Mouse (Mus musculus): ENCODE results near the gene Ucn.

The Ucn gene

DNA sequence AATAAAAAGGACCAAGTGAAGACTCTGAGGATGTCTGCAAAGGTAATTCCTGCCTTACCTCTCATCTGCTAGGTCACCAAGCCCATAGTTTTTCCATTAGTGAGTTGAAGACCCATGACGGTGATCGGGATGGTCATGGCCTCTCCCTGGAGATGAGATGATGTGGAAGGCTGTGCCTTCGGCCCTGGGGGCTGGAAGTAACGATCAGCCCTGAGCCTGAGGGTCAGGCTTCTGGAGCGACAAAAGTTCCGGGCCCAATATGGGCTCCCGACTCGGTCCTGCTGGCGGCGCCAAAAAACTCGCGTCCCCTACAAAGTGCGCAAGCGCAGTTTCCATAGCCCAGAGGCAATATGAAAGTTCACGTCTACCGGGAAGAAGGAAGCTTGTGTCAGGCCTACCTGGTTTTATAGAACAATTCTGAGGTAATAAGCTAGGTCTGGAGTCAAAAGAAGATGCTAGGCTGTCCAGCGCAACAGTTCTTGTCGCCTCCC, 30.6 kb downstream of the Ucn start, which contains the start of gene Slc30a3:
TSS of gene Slc30a3 (minus strand) at position 238 of the 491 bp plus-strand sequence.
- no peak for DNase-seq (ENCODE audit: low spot score)

GRCm38 (mm10) chr5:31105814-31106335, 32.8 kb downstream of the Ucn start, which contains the start of gene Dnajc5g:
Gene Dnajc5g, plus strand, starts transcription at chr5:31106285.
- no peak for DNase-seq (ENCODE audit: low spot score)

DNA sequence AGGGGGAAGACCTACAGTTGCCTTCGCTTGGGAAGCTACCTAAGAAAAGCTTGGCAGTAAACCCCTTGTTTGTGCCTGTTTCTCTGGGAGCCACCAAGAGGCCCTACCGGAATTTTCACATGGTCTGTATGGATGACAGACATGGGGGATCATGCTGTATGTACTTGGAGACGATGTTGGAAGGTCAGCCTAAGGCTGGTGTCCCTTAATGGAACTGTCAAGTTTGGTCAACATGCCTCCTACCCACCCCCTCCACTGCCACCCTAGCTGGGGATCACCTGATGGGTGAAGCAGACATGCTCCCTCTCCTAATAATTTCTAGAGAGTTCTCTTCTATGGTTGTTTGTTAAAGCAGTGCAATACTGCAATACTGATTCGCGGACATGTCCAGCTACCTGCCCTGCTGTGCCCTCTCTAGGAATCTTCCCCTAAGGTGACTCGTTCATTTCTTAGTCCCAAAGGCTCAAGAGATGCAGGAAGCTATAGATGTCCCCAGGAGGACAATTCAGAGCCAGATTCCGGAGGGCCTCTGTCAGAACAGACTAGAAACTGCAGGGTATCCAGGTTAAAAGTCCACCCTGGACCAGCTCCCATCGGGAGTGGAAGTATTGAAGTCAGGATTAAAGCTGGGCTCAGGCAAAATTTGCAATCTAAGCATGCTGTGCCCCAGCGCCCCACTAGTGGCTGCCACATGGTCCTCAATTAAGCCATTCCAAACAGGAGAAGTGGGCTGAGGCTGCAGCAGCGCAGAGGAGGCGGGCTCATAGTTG, 42.7 kb downstream of the Ucn start:
- no peak for DNase-seq (ENCODE audit: low spot score)

DNA sequence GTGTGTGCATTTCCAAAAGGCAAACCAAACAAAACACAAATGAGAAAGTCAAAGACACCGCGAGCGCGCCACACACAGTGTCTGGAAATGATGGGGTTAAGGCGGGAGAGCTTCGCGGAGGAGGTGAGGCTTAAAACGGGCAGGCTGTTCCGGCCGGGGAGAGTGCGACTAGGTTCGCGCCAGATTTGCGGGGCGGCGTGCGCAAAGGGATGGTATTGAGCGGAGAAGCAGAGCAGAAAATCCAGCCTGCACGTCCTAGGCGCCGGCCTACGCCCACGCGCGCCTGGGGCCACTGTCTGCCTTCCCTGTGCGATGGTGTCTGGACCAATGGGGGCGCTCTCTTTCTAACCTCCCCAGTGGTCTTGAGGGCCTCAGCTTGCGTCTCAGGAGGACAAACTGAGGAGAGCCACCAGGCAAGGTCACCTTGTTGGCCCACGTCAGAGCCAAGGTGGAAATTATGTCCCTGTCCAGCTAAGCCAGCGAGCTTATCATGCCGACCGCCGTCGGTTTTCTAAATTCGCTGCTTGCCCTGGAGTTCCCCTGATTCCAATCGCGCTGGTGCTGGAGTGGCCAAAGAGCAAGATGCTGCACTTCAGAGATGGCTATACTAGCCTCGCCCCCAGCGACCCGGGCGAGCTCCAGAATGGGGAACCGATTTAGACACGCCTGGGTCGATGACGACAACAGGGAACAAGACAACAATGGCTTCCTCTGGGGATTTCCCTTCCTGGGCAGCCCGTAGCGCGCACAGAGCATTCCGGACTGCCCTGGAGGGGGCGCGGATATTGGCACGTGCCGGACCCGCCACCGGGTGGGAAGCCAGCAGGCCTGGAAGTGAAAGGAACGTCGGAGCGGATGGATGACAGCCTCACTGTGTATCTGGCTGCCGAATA, 43.6 kb downstream of the Ucn start:
- DNase-seq (ENCODE audit: low spot score) = no peak

GRCm38 (mm10) chr5:31094100-31094798, 44.4 kb downstream of the Ucn start:
- no peak for DNase-seq (ENCODE audit: low spot score)

DNA sequence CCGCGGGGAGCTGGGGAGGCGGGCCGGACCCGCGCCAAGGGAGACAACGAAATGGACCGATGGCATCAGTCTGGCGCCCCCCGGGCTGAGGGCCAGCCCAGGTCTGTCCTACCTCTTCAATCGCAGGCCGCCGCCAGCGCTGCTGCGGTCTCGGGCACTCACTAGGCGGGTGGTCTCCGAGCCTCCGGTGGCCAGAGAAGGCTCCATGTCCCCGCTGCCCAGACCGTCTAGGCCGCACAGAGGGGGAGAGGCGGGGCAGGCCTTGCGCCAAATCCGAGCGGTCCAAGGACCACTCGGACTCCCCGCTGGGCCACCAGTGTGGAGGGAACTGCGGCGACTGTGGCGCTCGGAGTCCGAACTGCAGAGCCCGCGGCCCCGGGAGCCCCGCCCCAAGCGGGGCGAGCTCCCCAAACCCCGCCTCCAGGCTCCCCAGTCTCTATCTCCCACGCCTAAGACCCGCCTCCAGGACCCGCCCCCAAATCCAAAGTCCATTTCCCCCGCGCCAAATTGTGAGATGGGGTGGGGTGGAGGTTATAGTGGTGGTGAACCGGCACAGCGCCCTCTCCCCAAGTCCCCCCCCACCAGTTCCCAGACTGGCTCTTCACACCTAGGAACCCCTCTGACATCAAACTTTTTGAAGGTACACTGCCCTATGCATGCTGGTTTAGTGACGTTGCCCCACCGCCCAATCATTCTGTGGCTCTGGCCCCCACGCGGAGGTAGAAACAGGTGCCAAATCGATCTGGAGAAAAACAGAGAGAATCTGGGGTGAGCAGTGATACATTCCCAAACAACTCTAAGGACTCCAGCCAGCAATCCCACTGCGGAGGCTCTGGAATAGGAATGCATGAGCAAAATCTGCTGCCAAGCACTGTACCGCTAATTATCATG, 45.2 kb downstream of the Ucn start:
- no peak for DNase-seq (ENCODE audit: low spot score)

GRCm38 (mm10) chr5:31092231-31092975, 46.2 kb downstream of the Ucn start:
- no peak for DNase-seq (ENCODE audit: low spot score)

Data from urinary bladder, postnatal 10 days (tissue).